Mouse (Mus musculus): ENCODE data around the gene Plxna2. TPM values are rescaled to one million over a fixed set of nuclear protein-coding genes. Genes with fewer than 3 reads are reported as not detected.

Plxna2 gene
- polyA plus RNA-seq, 1 experiment, result 4.0 TPM

GRCm38 (mm10) chr1:194663021-194663420, 45.0 kb downstream of the Plxna2 start:
- no peak for DNase-seq
- H3K4me1 ChIP-seq (replicated peaks; ENCODE audit: control insufficient read depth, insufficient read depth, low read length), result no peaks in the 10 kb centered on the region
- H3K36me3 ChIP-seq (ENCODE audit: control insufficient read depth, insufficient read depth, low read length), result no peaks in the 10 kb centered on the region
- no peak overlapping the region for H3K4me3 ChIP-seq (ENCODE audit: control insufficient read depth, insufficient read depth, low read length)
- H3K27me3 ChIP-seq (ENCODE audit: control insufficient read depth, insufficient read depth, low read length), result no peaks in the 10 kb centered on the region
- TF ChIP-seq POLR2A (IDR thresholded peaks at IDR 0.05; ENCODE audit: control insufficient read depth, extremely low read depth, insufficient read depth, low read length, poor library complexity), result no peak
- no peak overlapping the region for H3K27ac ChIP-seq (ENCODE audit: control insufficient read depth, insufficient read depth, low read length)

DNA sequence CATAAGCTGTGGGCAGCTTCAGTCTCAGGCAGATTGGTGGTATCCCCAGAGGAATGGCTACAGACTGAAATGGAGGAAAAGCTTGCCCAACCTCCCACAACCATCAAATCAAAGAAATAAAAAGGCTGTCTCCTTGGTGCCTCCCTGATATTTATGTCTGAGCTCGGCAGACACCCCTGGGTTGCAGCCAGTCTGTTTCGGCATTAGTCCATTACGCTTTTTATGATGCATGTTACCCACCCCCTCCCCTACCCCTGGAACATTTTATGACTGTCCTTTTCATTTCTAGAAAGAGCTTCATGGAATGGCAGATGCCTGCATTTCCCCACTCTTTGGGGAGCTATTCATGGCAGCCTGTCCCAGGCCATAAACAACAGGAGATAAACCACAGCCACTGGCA, 47.7 kb downstream of the Plxna2 start:
- 94% methylated on average over 3 of the region's 3 CpGs for whole genome bisulfite sequencing

GRCm38 (mm10) chr1:194671783-194672524, 53.9 kb downstream of the Plxna2 start:
- Histone ChIP-seq H3K4me1 (replicated peaks; ENCODE audit: control insufficient read depth, insufficient read depth, low read length) (no peaks in the 10 kb centered on the region), H3K36me3 (ENCODE audit: control insufficient read depth, insufficient read depth, low read length) (no peaks in the 10 kb centered on the region), H3K27me3 (ENCODE audit: control insufficient read depth, insufficient read depth, low read length) (no peaks in the 10 kb centered on the region), H3K27ac (ENCODE audit: control insufficient read depth, insufficient read depth, low read length) (no peak overlapping the region), H3K4me3 (ENCODE audit: control insufficient read depth, insufficient read depth, low read length) (no peak overlapping the region)
- DNase-seq, result no peak
- 81% methylated on average over 4 of the region's 4 CpGs for WGBS
- TF ChIP-seq CTCF (IDR thresholded peaks at IDR 0.05; ENCODE audit: borderline replicate concordance, control insufficient read depth, extremely low read depth, insufficient read depth, low read length, poor library complexity) (no peak), POLR2A (IDR thresholded peaks at IDR 0.05; ENCODE audit: control insufficient read depth, extremely low read depth, insufficient read depth, low read length, poor library complexity) (no peak)

More for the DNA sequence above, 47.7 kb downstream of the Plxna2 start:
- no peaks in the 10 kb centered on the region for H3K36me3 ChIP-seq (ENCODE audit: control insufficient read depth, insufficient read depth, low read length)
- H3K4me3 ChIP-seq (ENCODE audit: control insufficient read depth, insufficient read depth, low read length), result no peak overlapping the region
- no peak for TF ChIP-seq POLR2A (IDR thresholded peaks at IDR 0.05; ENCODE audit: control insufficient read depth, extremely low read depth, insufficient read depth, low read length, poor library complexity)
- TF ChIP-seq CTCF (IDR thresholded peaks at IDR 0.05; ENCODE audit: borderline replicate concordance, control insufficient read depth, extremely low read depth, insufficient read depth, low read length, poor library complexity), result no peak
- DNase-seq, result no peak
- no peaks in the 10 kb centered on the region for H3K27me3 ChIP-seq (ENCODE audit: control insufficient read depth, insufficient read depth, low read length)
- H3K4me1 ChIP-seq (replicated peaks; ENCODE audit: control insufficient read depth, insufficient read depth, low read length), result no peaks in the 10 kb centered on the region
- no peak overlapping the region for H3K27ac ChIP-seq (ENCODE audit: control insufficient read depth, insufficient read depth, low read length)

GRCm38 (mm10) chr1:194672525-194672894, 54.5 kb downstream of the Plxna2 start:
- no peaks in the 10 kb centered on the region for H3K4me1 ChIP-seq (replicated peaks; ENCODE audit: control insufficient read depth, insufficient read depth, low read length)
- no peaks in the 10 kb centered on the region for H3K27me3 ChIP-seq (ENCODE audit: control insufficient read depth, insufficient read depth, low read length)
- H3K36me3 ChIP-seq (ENCODE audit: control insufficient read depth, insufficient read depth, low read length), result no peaks in the 10 kb centered on the region
- no peak overlapping the region for H3K27ac ChIP-seq (ENCODE audit: control insufficient read depth, insufficient read depth, low read length)
- TF ChIP-seq POLR2A (IDR thresholded peaks at IDR 0.05; ENCODE audit: control insufficient read depth, extremely low read depth, insufficient read depth, low read length, poor library complexity) (no peak), CTCF (IDR thresholded peaks at IDR 0.05; ENCODE audit: borderline replicate concordance, control insufficient read depth, extremely low read depth, insufficient read depth, low read length, poor library complexity) (no peak)
- H3K4me3 ChIP-seq (ENCODE audit: control insufficient read depth, insufficient read depth, low read length), result no peak overlapping the region
- WGBS, result 90% methylated on average over 1 of the region's 1 CpGs
- no peak for DNase-seq

- Histone ChIP-seq H3K4me3 (ENCODE audit: control insufficient read depth, insufficient read depth, low read length) (no peak overlapping the region), H3K27me3 (ENCODE audit: control insufficient read depth, insufficient read depth, low read length) (no peaks in the 10 kb centered on the region), H3K36me3 (ENCODE audit: control insufficient read depth, insufficient read depth, low read length) (no peaks in the 10 kb centered on the region), H3K4me1 (replicated peaks; ENCODE audit: control insufficient read depth, insufficient read depth, low read length) (no peaks in the 10 kb centered on the region), H3K27ac (ENCODE audit: control insufficient read depth, insufficient read depth, low read length) (no peak overlapping the region)
- TF ChIP-seq CTCF (IDR thresholded peaks at IDR 0.05; ENCODE audit: borderline replicate concordance, control insufficient read depth, extremely low read depth, insufficient read depth, low read length, poor library complexity) (no peak), POLR2A (IDR thresholded peaks at IDR 0.05; ENCODE audit: control insufficient read depth, extremely low read depth, insufficient read depth, low read length, poor library complexity) (no peak)
- DNase-seq, result no peak
These were observed 55.2 kb downstream of the Plxna2 start for GRCm38 (mm10) chr1:194673229-194673628.

GRCm38 (mm10) chr1:194675106-194675890, 57.3 kb downstream of the Plxna2 start:
- H3K4me1 ChIP-seq (replicated peaks; ENCODE audit: control insufficient read depth, insufficient read depth, low read length), result no peaks in the 10 kb centered on the region
- WGBS, result 91% methylated on average over 3 of the region's 3 CpGs
- DNase-seq, result no peak
- no peak overlapping the region for H3K4me3 ChIP-seq (ENCODE audit: control insufficient read depth, insufficient read depth, low read length)
- no peaks in the 10 kb centered on the region for H3K36me3 ChIP-seq (ENCODE audit: control insufficient read depth, insufficient read depth, low read length)
- H3K27me3 ChIP-seq (ENCODE audit: control insufficient read depth, insufficient read depth, low read length), result no peaks in the 10 kb centered on the region
- TF ChIP-seq CTCF (IDR thresholded peaks at IDR 0.05; ENCODE audit: borderline replicate concordance, control insufficient read depth, extremely low read depth, insufficient read depth, low read length, poor library complexity), result no peak
- TF ChIP-seq POLR2A (IDR thresholded peaks at IDR 0.05; ENCODE audit: control insufficient read depth, extremely low read depth, insufficient read depth, low read length, poor library complexity), result no peak
- no peak overlapping the region for H3K27ac ChIP-seq (ENCODE audit: control insufficient read depth, insufficient read depth, low read length)
